Mouse (Mus musculus): ENCODE measurements at regions not wholly inside any gene's neighbourhood (a gene's known extent, or its start where the extent isn't known, plus 50 kb on each side); places are given as distances from the start of the nearest gene placed in this dataset.

- no peak for TF ChIP-seq POLR2A (IDR thresholded peaks at IDR 0.05; ENCODE audit: borderline replicate concordance, extremely low read depth, insufficient read depth, insufficient read length)
- Histone ChIP-seq H3K9ac (ENCODE audit: low read depth, low read length, severe bottlenecking) (no peak overlapping the region), H3K36me3 (ENCODE audit: control insufficient read depth, insufficient read depth, low read length) (no peaks in the 10 kb centered on the region), H3K4me2 (replicated peaks; ENCODE audit: low read depth, low read length, severe bottlenecking) (no peak overlapping the region), H3K9me3 (ENCODE audit: control insufficient read depth, low read length) (no peaks in the 10 kb centered on the region), H3K27me3 (ENCODE audit: control insufficient read depth, insufficient read depth, low read length) (no peaks in the 10 kb centered on the region), H3K4me1 (ENCODE audit: control insufficient read depth, insufficient read depth, low read length) (no peaks in the 10 kb centered on the region), H3K4me3 (replicated peaks; ENCODE audit: low read length) (no peak overlapping the region), H3K27ac (replicated peaks; ENCODE audit: low read depth, low read length) (no peak overlapping the region)
- DNase-seq (ENCODE audit: low spot score): no peak
- ATAC-seq (ENCODE audit: low FRiP score, low read depth): no peak
- 81% methylated on average over 5 of the region's 5 CpGs for WGBS
Observed at GRCm38 (mm10) chr10:21218431-21218830, 57.6 kb upstream of the Myb start.

- Histone ChIP-seq H3K9ac (ENCODE audit: low read depth, low read length, severe bottlenecking) (no peak overlapping the region), H3K9me3 (ENCODE audit: control insufficient read depth, low read length) (no peaks in the 10 kb centered on the region), H3K36me3 (ENCODE audit: control insufficient read depth, insufficient read depth, low read length) (no peaks in the 10 kb centered on the region), H3K27ac (replicated peaks; ENCODE audit: low read depth, low read length) (no peak overlapping the region), H3K27me3 (ENCODE audit: control insufficient read depth, insufficient read depth, low read length) (no peaks in the 10 kb centered on the region), H3K4me3 (replicated peaks; ENCODE audit: low read length) (no peak overlapping the region), H3K4me1 (ENCODE audit: control insufficient read depth, insufficient read depth, low read length) (no peaks in the 10 kb centered on the region), H3K4me2 (replicated peaks; ENCODE audit: low read depth, low read length, severe bottlenecking) (no peak overlapping the region)
- WGBS: 92% methylated on average over 3 of the region's 3 CpGs
- TF ChIP-seq POLR2A (IDR thresholded peaks at IDR 0.05; ENCODE audit: borderline replicate concordance, extremely low read depth, insufficient read depth, insufficient read length): no peak
- no peak for DNase-seq (ENCODE audit: low spot score)
- no peak for ATAC-seq (ENCODE audit: low FRiP score, low read depth)
Observed at GRCm38 (mm10) chr10:21220795-21221194, 60.0 kb upstream of the Myb start.

- H3K4me1 ChIP-seq (ENCODE audit: control insufficient read depth, insufficient read depth, low read length): no peaks in the 10 kb centered on the region
- ATAC-seq (ENCODE audit: low FRiP score, low read depth) (no peak), DNase-seq (ENCODE audit: low spot score) (no peak)
- no peak overlapping the region for H3K9ac ChIP-seq (ENCODE audit: low read depth, low read length, severe bottlenecking)
- no peaks in the 10 kb centered on the region for H3K9me3 ChIP-seq (ENCODE audit: control insufficient read depth, low read length)
- H3K4me3 ChIP-seq (replicated peaks; ENCODE audit: low read length): no peak overlapping the region
- no peak overlapping the region for H3K27ac ChIP-seq (replicated peaks; ENCODE audit: low read depth, low read length)
- 90% methylated on average over 4 of the region's 4 CpGs for WGBS
- no peaks in the 10 kb centered on the region for H3K36me3 ChIP-seq (ENCODE audit: control insufficient read depth, insufficient read depth, low read length)
- no peak overlapping the region for H3K4me2 ChIP-seq (replicated peaks; ENCODE audit: low read depth, low read length, severe bottlenecking)
- no peaks in the 10 kb centered on the region for H3K27me3 ChIP-seq (ENCODE audit: control insufficient read depth, insufficient read depth, low read length)
- TF ChIP-seq POLR2A (IDR thresholded peaks at IDR 0.05; ENCODE audit: borderline replicate concordance, extremely low read depth, insufficient read depth, insufficient read length): no peak
Observed at GRCm38 (mm10) chr10:21221290-21221926, 60.6 kb upstream of the Myb start.

GRCm38 (mm10) chr10:21222104-21223034 is 61.6 kb upstream of the Myb start:
- Histone ChIP-seq H3K4me2 (replicated peaks; ENCODE audit: low read depth, low read length, severe bottlenecking) (no peak overlapping the region), H3K27ac (replicated peaks; ENCODE audit: low read depth, low read length) (no peak overlapping the region), H3K9ac (ENCODE audit: low read depth, low read length, severe bottlenecking) (no peak overlapping the region), H3K4me3 (replicated peaks; ENCODE audit: low read length) (no peak overlapping the region), H3K9me3 (ENCODE audit: control insufficient read depth, low read length) (no peaks in the 10 kb centered on the region), H3K4me1 (ENCODE audit: control insufficient read depth, insufficient read depth, low read length) (no peaks in the 10 kb centered on the region), H3K36me3 (ENCODE audit: control insufficient read depth, insufficient read depth, low read length) (no peaks in the 10 kb centered on the region), H3K27me3 (ENCODE audit: control insufficient read depth, insufficient read depth, low read length) (no peaks in the 10 kb centered on the region)
- DNase-seq (ENCODE audit: low spot score) (peak; percentile 3), ATAC-seq (ENCODE audit: low FRiP score, low read depth) (no peak)
- no peak for TF ChIP-seq POLR2A (IDR thresholded peaks at IDR 0.05; ENCODE audit: borderline replicate concordance, extremely low read depth, insufficient read depth, insufficient read length)
- WGBS: 61% methylated on average over 9 of the region's 9 CpGs

- ATAC-seq (ENCODE audit: low FRiP score, low read depth) (no peak), DNase-seq (ENCODE audit: low spot score) (peak; percentile 9)
- no peaks in the 10 kb centered on the region for H3K9me3 ChIP-seq (ENCODE audit: control insufficient read depth, low read length)
- WGBS: 50% methylated on average over 8 of the region's 8 CpGs
- H3K4me2 ChIP-seq (replicated peaks; ENCODE audit: low read depth, low read length, severe bottlenecking): no peak overlapping the region
- TF ChIP-seq POLR2A (IDR thresholded peaks at IDR 0.05; ENCODE audit: borderline replicate concordance, extremely low read depth, insufficient read depth, insufficient read length): no peak
- no peak overlapping the region for H3K9ac ChIP-seq (ENCODE audit: low read depth, low read length, severe bottlenecking)
- no peaks in the 10 kb centered on the region for H3K4me1 ChIP-seq (ENCODE audit: control insufficient read depth, insufficient read depth, low read length)
- H3K27ac ChIP-seq (replicated peaks; ENCODE audit: low read depth, low read length): no peak overlapping the region
- H3K36me3 ChIP-seq (ENCODE audit: control insufficient read depth, insufficient read depth, low read length): no peaks in the 10 kb centered on the region
- H3K4me3 ChIP-seq (replicated peaks; ENCODE audit: low read length): no peak overlapping the region
- H3K27me3 ChIP-seq (ENCODE audit: control insufficient read depth, insufficient read depth, low read length): no peaks in the 10 kb centered on the region
Observed at GRCm38 (mm10) chr10:21223104-21223910, 62.5 kb upstream of the Myb start.
